Comparison of ENCODE assay signal across 14 mouse cellular contexts in genomic region chr16:18773936-18774335, GRCm38 (mm10). TPM values are rescaled to one million over a fixed set of nuclear protein-coding genes. Genes with fewer than 3 reads are reported as not detected.
DNase-seq lines count a peak whose midpoint lies in the region; ATAC-seq and TF ChIP-seq lines count a peak whose summit lies in the region.
"Had no signal": no experiment of that assay in that cellular context is flagged by ENCODE, and none has a peak within 500 bp of the region (broad histone marks: within the 10 kb centered on the region; RNA-seq: fewer than 3 reads in every experiment).

No protein-coding gene starts in this region.

- no peak overlapping the region for H3K9ac ChIP-seq in kidney, postnatal 0 days (ENCODE audit: low read depth, low read length)
- H3K9ac ChIP-seq: limb, embryonic 15.5 days had no signal

- no peaks in the 10 kb centered on the region for H3K9me3 ChIP-seq in kidney, postnatal 0 days (replicated peaks; ENCODE audit: low read length)
- H3K9me3 ChIP-seq: heart, embryonic 10.5 days; limb, embryonic 15.5 days had no signal

- no peak for ATAC-seq in kidney, postnatal 0 days (replicated peaks; ENCODE audit: low FRiP score, low read depth)
- ATAC-seq: forebrain, embryonic 16.5 days had no signal

- TF ChIP-seq CTCF in gastrocnemius, adult 2 months (IDR thresholded peaks at IDR 0.05) = no peak
- no peak for TF ChIP-seq CTCF in kidney, postnatal 0 days (IDR thresholded peaks at IDR 0.05; ENCODE audit: low read depth)

- no peak overlapping the region for H3K4me3 ChIP-seq in gastrocnemius, adult 2 months
- H3K4me3 ChIP-seq in kidney, postnatal 0 days (replicated peaks; ENCODE audit: low read depth, low read length) = no peak overlapping the region
- H3K4me3 ChIP-seq: heart, embryonic 10.5 days; limb, embryonic 15.5 days had no signal

- intact Hi-C loops in gastrocnemius, adult 2 months (cut with DNase I) = no loop called here

- H3K27me3 ChIP-seq in kidney, postnatal 0 days (ENCODE audit: insufficient read depth, low read length) = 0 out of 2 replicates have a peak, but pooled peaks cover 14% of the 10 kb centered on the region

- 29% methylated on average over 2 of the region's 2 CpGs for WGBS in kidney, postnatal 0 days

- no peak overlapping the region for H3K4me2 ChIP-seq in kidney, postnatal 0 days (ENCODE audit: low read length)
- H3K4me2 ChIP-seq: limb, embryonic 15.5 days had no signal

- H3K27ac ChIP-seq in gastrocnemius, adult 2 months = peak overlapping the region; percentile 85
- no peak overlapping the region; the same call in 1 of the 2 replicates for H3K27ac ChIP-seq in kidney, postnatal 0 days
- H3K27ac ChIP-seq: heart, embryonic 10.5 days; limb, embryonic 15.5 days had no signal

- no peaks in the 10 kb centered on the region for H3K36me3 ChIP-seq in kidney, postnatal 0 days (ENCODE audit: insufficient read depth, low read length)
- H3K36me3 ChIP-seq: heart, embryonic 10.5 days; limb, embryonic 15.5 days had no signal

- no peak for DNase-seq in gastrocnemius, adult 2 months
- no peak for DNase-seq in gastrocnemius, postnatal 10 days
- peak; percentile 32 for DNase-seq in kidney, postnatal 0 days (ENCODE audit: low spot score)
- no peak for DNase-seq in kidney, postnatal 25 days
- DNase-seq in lung, postnatal 10 days = peak; percentile 27
- DNase-seq in lung, adult 18-20 months = no peak
- DNase-seq in mesoderm, embryonic 11.5 days (ENCODE audit: low read depth, low spot score) = peak; percentile 59
- no peak for DNase-seq in layer of hippocampus, adult 8-10 months (ENCODE audit: low spot score in 2 of 2)
- DNase-seq: cerebellum, postnatal 36 days; kidney, postnatal 4 days had no signal

- peaks cover 16% of the 10 kb centered on the region; the same call in 1 of the 2 replicates for H3K4me1 ChIP-seq in kidney, postnatal 0 days (replicated peaks; ENCODE audit: insufficient read depth, low read length)

RNA-seq across cellular contexts. Expression of gene Cldn5, which starts 2.7 kb away (rescaled TPM):
- 1 to 10 TPM; 5.0 to 9.5 TPM for total RNA-seq in gastrocnemius, adult 2 months (2021)
- total RNA-seq in gastrocnemius, postnatal 10 days (2021) = 10 to 100 TPM; 42.8 to 43.1 TPM
- 107 and 113 TPM in 2 replicates for polyA plus RNA-seq in kidney, postnatal 0 days (2015; fragmentation: Nextera tagmentation; extraction: Ambion mirVana)
- 10 to 100 TPM; 28.8 to 41.7 (median 37.5) TPM for total RNA-seq in layer of hippocampus, adult 8-10 months (2022)
- total RNA-seq: megakaryocyte, adult 5-6 weeks had no signal

RNA-seq across cellular contexts. Expression of gene Ufd1, which starts 37.6 kb away (rescaled TPM):
- total RNA-seq in gastrocnemius, adult 2 months (2021) = 10 to 100 TPM; 43.8 to 50.1 TPM
- 10 to 100 TPM; 49.2 to 52.9 TPM for total RNA-seq in gastrocnemius, postnatal 10 days (2021)
- 82.3 and 86.1 TPM in 2 replicates for polyA plus RNA-seq in kidney, postnatal 0 days (2015; fragmentation: Nextera tagmentation; extraction: Ambion mirVana)
- total RNA-seq in layer of hippocampus, adult 8-10 months (2022) = 100 to 1,000 TPM in 3 of 4 experiments, 10 to 100 TPM in 1; 92.9 to 117 (median 107) TPM

RNA-seq across cellular contexts. Expression of gene Cdc45, which starts 37.9 kb away (rescaled TPM):
- total RNA-seq in gastrocnemius, adult 2 months (2021) = 1 to 10 TPM; 2.6 TPM
- total RNA-seq in gastrocnemius, postnatal 10 days (2021) = 1 to 10 TPM; 4.2 to 5.5 TPM
- polyA plus RNA-seq in kidney, postnatal 0 days (2015; fragmentation: Nextera tagmentation; extraction: Ambion mirVana) = 20.1 and 24.9 TPM in 2 replicates
- 1 to 10 TPM; 1.5 to 3.4 (median 2.1) TPM for total RNA-seq in layer of hippocampus, adult 8-10 months (2022)

Comparison
In these comparisons a context has a peak if more than half of its experiments do, and no peak if none do; other contexts are left out.
1. DNase-seq: peak in kidney, postnatal 0 days (single experiment), lung, postnatal 10 days (single experiment) and mesoderm, embryonic 11.5 days (single experiment); none in gastrocnemius, adult 2 months (single experiment), gastrocnemius, postnatal 10 days (single experiment), kidney, postnatal 25 days (0 of 2), lung, adult 18-20 months (0 of 2) and layer of hippocampus, adult 8-10 months (0 of 2).